Mouse (Mus musculus) small intestine, adult 2 months (tissue): ENCODE data around the gene Pla2g6.

Source experiments
- CTCF ChIP-seq: fragments of 200-500 bp; IDR thresholded peaks from 2 replicates; pipeline ENCODE4 v1.5.1; 2012; ENCODE audit warnings: low read depth, mild to moderate bottlenecking, control low read depth, inconsistent platforms, low read length, moderate library complexity, mixed read lengths; ENCODE audit not compliant: insufficient replicate concordance, insufficient read length; ENCODE audit errors: extremely low read depth
- POLR2A ChIP-seq: fragments of 200-500 bp; IDR thresholded peaks from 2 replicates; pipeline ENCODE4 v1.6.1; 2012; ENCODE audit warnings: low read depth, mild to moderate bottlenecking, control low read depth, inconsistent platforms, low read length, moderate library complexity

DNA sequence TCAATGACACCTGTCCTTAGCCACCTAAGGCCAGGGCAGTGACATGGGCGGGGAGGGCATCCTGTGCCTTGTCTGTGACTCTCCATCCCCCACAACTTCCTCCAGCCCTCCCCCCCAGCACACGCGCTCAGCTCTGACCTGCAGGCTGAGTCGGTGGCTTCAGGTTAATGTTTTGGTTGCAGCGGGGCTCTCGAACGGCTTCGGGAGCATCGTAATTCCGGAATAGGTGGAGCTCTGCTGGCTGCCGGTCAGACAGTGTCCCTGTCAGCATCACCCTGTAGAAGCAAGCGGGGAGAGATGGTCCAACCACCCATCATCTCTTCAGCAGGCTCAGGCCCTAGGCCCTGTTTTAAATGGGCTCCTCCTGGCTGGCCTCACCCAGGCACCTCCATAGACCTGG lies 38.7 kb downstream of the Pla2g6 start:
- TF ChIP-seq CTCF (no peak), POLR2A (no peak)
